Mouse (Mus musculus): Measurements from ENCODE around the gene Oaz1. TPM values are rescaled to one million over a fixed set of nuclear protein-coding genes. Genes with fewer than 3 reads are reported as not detected.

Gene Oaz1
- polyA plus RNA-seq, 1 experiment from 2014 or later = 2,064 TPM

DNA sequence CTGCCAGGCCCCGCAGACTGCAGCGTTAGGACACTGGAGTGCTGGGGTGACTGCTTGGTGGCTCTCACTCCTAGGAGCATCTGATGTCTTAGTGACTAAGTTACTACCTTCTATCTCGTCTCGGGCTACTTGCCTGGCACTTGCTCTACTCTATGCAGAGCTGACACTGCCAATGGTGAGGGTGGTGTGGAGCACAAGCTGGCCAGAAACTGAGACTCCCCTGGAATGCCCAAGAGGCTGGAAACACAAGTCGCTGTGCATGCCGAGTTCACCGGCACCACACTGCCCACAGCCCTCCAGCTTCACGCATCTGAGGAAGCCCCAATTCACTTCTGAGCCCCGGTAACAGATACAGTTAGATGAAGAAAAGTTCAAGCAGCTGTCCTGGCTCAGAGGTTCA, 47.6 kb downstream of the Oaz1 start:
- Histone ChIP-seq H3K27ac (no peak overlapping the region), H3K27me3 (ENCODE audit: insufficient read depth, poor library complexity, severe bottlenecking) (peaks cover 44% of the 10 kb centered on the region), H3K9me3 (no peaks in the 10 kb centered on the region), H3K4me3 (no peak overlapping the region), H3K4me1 (peaks cover 18% of the 10 kb centered on the region), H3K36me3 (no peaks in the 10 kb centered on the region)
- 80% methylated on average over 9 of the region's 9 CpGs for WGBS
- DNase-seq (ENCODE audit: low spot score) = no peak

DNA sequence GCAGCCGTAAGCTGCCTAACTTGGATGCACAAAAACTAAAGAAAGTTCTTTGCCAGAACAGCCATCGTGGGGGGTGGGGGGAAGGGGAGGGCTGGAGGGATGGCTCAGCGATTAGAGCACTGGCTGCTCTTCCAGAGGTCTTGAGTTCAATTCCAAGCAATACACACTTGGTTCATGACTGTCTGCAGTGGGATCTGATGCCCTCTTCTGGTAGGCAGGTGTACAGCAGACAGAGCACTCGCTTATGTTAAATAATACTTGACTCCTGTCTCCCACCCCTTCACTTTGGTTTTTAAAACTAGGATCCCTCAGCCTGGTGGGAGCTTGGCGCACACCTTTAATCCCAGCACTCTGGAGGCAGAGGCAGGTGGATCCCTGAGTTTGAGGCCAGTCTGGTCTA, 49.6 kb downstream of the Oaz1 start:
- no peak for DNase-seq (ENCODE audit: low spot score)
- peaks cover 25% of the 10 kb centered on the region for H3K4me1 ChIP-seq
- H3K27ac ChIP-seq = peak overlapping the region; percentile 43; the same call in 1 of the 2 replicates
- H3K9me3 ChIP-seq = no peaks in the 10 kb centered on the region
- H3K27me3 ChIP-seq (ENCODE audit: insufficient read depth, poor library complexity, severe bottlenecking) = peaks cover 43% of the 10 kb centered on the region
- WGBS = 24% methylated on average over 5 of the region's 5 CpGs
- no peaks in the 10 kb centered on the region for H3K36me3 ChIP-seq
- no peak overlapping the region for H3K4me3 ChIP-seq

DNA sequence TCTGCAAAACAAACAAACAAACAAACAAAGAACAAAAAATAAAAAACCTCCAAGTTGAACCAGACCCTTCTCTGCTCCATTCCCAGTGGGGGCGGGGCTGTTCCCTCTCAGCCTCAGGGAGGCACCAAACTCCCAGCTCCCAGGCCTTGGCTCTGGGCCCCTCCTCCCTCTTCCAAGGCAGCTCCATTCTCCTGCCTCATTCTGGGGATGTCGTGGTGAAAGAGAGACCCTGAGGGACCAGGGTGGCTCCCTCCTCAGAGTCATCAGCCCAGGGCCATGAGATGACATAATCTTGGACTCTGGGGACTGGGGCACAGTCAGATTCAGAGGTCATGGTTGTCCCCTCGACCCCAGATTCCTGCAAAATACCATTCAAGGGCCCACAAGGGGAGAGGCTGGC, 50.1 kb downstream of the Oaz1 start:
- no peak for DNase-seq (ENCODE audit: low spot score)
- no peaks in the 10 kb centered on the region for H3K36me3 ChIP-seq
- H3K4me3 ChIP-seq = no peak overlapping the region
- peaks cover 38% of the 10 kb centered on the region for H3K27me3 ChIP-seq (ENCODE audit: insufficient read depth, poor library complexity, severe bottlenecking)
- H3K4me1 ChIP-seq = peaks cover 25% of the 10 kb centered on the region
- no peaks in the 10 kb centered on the region for H3K9me3 ChIP-seq
- peak overlapping the region; percentile 43; the same call in 1 of the 2 replicates for H3K27ac ChIP-seq
- 22% methylated on average over 3 of the region's 3 CpGs for WGBS

MicroRNA genes within 50 kb of the gene (microRNA counts, 519-probe panel; counts per million panel counts)
- not detected for microRNA mmu-miR-1982

Small RNAs within 50 kb of the gene (microRNA-seq; reads per million reads assigned to microRNA genes)
- gene Mir1982 = 3.0 reads per million, percentile 5 among the genes with 10 or more reads in this experiment

Other genes with a start within 250 kb of the Oaz1 start
- 7.9 and 8.1 TPM in 2 replicates for gene Klf16, start 249.3 kb upstream of the Oaz1 start, polyA plus RNA-seq (2016; fragmentation: Nextera tagmentation; extraction: Ambion mirVana)
- gene Abhd17a, start 236.3 kb upstream of the Oaz1 start, polyA plus RNA-seq (2016; fragmentation: Nextera tagmentation; extraction: Ambion mirVana) = 94.1 and 120 TPM in 2 replicates
- 97.4 and 97.9 TPM in 2 replicates for gene Scamp4, start 223.8 kb upstream of the Oaz1 start, polyA plus RNA-seq (2016; fragmentation: Nextera tagmentation; extraction: Ambion mirVana)
- gene Adat3, start 223.8 kb upstream of the Oaz1 start, polyA plus RNA-seq (2016; fragmentation: Nextera tagmentation; extraction: Ambion mirVana) = 5.8 and 9.3 TPM in 2 replicates
- gene Gm49322, start 220.6 kb upstream of the Oaz1 start, polyA plus RNA-seq (2016; fragmentation: Nextera tagmentation; extraction: Ambion mirVana) = 3.1 and 3.5 TPM in 2 replicates
- 110 and 150 TPM in 2 replicates for gene Csnk1g2, start 203.8 kb upstream of the Oaz1 start, polyA plus RNA-seq (2016; fragmentation: Nextera tagmentation; extraction: Ambion mirVana)
- 59.0 and 69.9 TPM in 2 replicates for gene Btbd2, start 169.6 kb upstream of the Oaz1 start, polyA plus RNA-seq (2016; fragmentation: Nextera tagmentation; extraction: Ambion mirVana)
- 90.8 and 92.0 TPM in 2 replicates for gene Mknk2, start 148.5 kb upstream of the Oaz1 start, polyA plus RNA-seq (2016; fragmentation: Nextera tagmentation; extraction: Ambion mirVana)
- gene Mob3a, start 124.7 kb upstream of the Oaz1 start, polyA plus RNA-seq (2016; fragmentation: Nextera tagmentation; extraction: Ambion mirVana) = 54.8 and 56.8 TPM in 2 replicates
- gene Izumo4, start 124.5 kb upstream of the Oaz1 start, polyA plus RNA-seq (2016; fragmentation: Nextera tagmentation; extraction: Ambion mirVana) = 12.8 and 14.4 TPM in 2 replicates
- gene Ap3d1, start 84.4 kb upstream of the Oaz1 start, polyA plus RNA-seq (2016; fragmentation: Nextera tagmentation; extraction: Ambion mirVana) = 53.1 and 60.4 TPM in 2 replicates
- 25.6 and 26.1 TPM in 2 replicates for gene Dot1l, start 71.5 kb upstream of the Oaz1 start, polyA plus RNA-seq (2016; fragmentation: Nextera tagmentation; extraction: Ambion mirVana)
- gene Sf3a2, start 28.5 kb upstream of the Oaz1 start, polyA plus RNA-seq (2016; fragmentation: Nextera tagmentation; extraction: Ambion mirVana) = 70.6 and 84.1 TPM in 2 replicates
- 116 and 151 TPM in 2 replicates for gene Plekhj1, start 28.0 kb upstream of the Oaz1 start, polyA plus RNA-seq (2016; fragmentation: Nextera tagmentation; extraction: Ambion mirVana)
- gene Amh, start 21.4 kb upstream of the Oaz1 start, polyA plus RNA-seq (2016; fragmentation: Nextera tagmentation; extraction: Ambion mirVana) = not detected in 2 replicates
- 7.9 and 8.8 TPM in 2 replicates for gene Jsrp1, start 13.2 kb upstream of the Oaz1 start, polyA plus RNA-seq (2016; fragmentation: Nextera tagmentation; extraction: Ambion mirVana)
- 0.14 and 0.43 TPM in 2 replicates for gene Lingo3, start 17.4 kb downstream of the Oaz1 start, polyA plus RNA-seq (2016; fragmentation: Nextera tagmentation; extraction: Ambion mirVana)
- gene Lsm7, start 28.6 kb downstream of the Oaz1 start, polyA plus RNA-seq (2016; fragmentation: Nextera tagmentation; extraction: Ambion mirVana) = 200 and 266 TPM in 2 replicates
- gene Sppl2b, start 28.6 kb downstream of the Oaz1 start, polyA plus RNA-seq (2016; fragmentation: Nextera tagmentation; extraction: Ambion mirVana) = 32.1 and 34.6 TPM in 2 replicates
- gene Tmprss9, start 45.2 kb downstream of the Oaz1 start, polyA plus RNA-seq (2016; fragmentation: Nextera tagmentation; extraction: Ambion mirVana) = not detected in 2 replicates
- 348 and 363 TPM in 2 replicates for gene Timm13, start 74.3 kb downstream of the Oaz1 start, polyA plus RNA-seq (2016; fragmentation: Nextera tagmentation; extraction: Ambion mirVana)
- 39.7 and 47.3 TPM in 2 replicates for gene Lmnb2, start 91.6 kb downstream of the Oaz1 start, polyA plus RNA-seq (2016; fragmentation: Nextera tagmentation; extraction: Ambion mirVana)
- gene Gadd45b, start 103.4 kb downstream of the Oaz1 start, polyA plus RNA-seq (2016; fragmentation: Nextera tagmentation; extraction: Ambion mirVana) = 17.1 and 20.1 TPM in 2 replicates
- gene Gng7, start 188.3 kb downstream of the Oaz1 start, polyA plus RNA-seq (2016; fragmentation: Nextera tagmentation; extraction: Ambion mirVana) = 1.5 and 2.1 TPM in 2 replicates
- gene Diras1, start 199.0 kb downstream of the Oaz1 start, polyA plus RNA-seq (2016; fragmentation: Nextera tagmentation; extraction: Ambion mirVana) = 0.08 and 0.11 TPM in 2 replicates
- 8.9 and 10.7 TPM in 2 replicates for gene Slc39a3, start 210.8 kb downstream of the Oaz1 start, polyA plus RNA-seq (2016; fragmentation: Nextera tagmentation; extraction: Ambion mirVana)
- gene Sgta, start 233.5 kb downstream of the Oaz1 start, polyA plus RNA-seq (2016; fragmentation: Nextera tagmentation; extraction: Ambion mirVana) = 197 and 226 TPM in 2 replicates
- 58.0 and 73.9 TPM in 2 replicates for gene Thop1, start 243.4 kb downstream of the Oaz1 start, polyA plus RNA-seq (2016; fragmentation: Nextera tagmentation; extraction: Ambion mirVana)

Data from heart, embryonic 10.5 days (tissue).